Mouse (Mus musculus) layer of hippocampus, postnatal 25 days (tissue): ENCODE results near the gene Sclt1. TPM values are rescaled to one million over a fixed set of nuclear protein-coding genes. Genes with fewer than 3 reads are reported as not detected.
"Not testable (repeated sequence)": the region's sequence is repeated elsewhere in the genome, so short reads cannot be mapped to it uniquely, and the experiment has no call there.

Source experiments
- DNase-seq, 2 experiments: peaks; one replicate each; pipeline ENCODE4 v3.0.0; 2022; ENCODE audit warnings: mixed read lengths in 2 of 2, low spot score in 1 of 2; ENCODE audit errors: extremely low spot score in 1 of 2
- total RNA-seq, 2 experiments: library from RNA; stranded (reverse); gene quantifications; 2 replicates each; pipeline ENCODE4 v1.2.3; 2021

Sclt1 gene
- total RNA-seq, result 10 to 100 TPM; 11.8 to 18.6 TPM

DNA sequence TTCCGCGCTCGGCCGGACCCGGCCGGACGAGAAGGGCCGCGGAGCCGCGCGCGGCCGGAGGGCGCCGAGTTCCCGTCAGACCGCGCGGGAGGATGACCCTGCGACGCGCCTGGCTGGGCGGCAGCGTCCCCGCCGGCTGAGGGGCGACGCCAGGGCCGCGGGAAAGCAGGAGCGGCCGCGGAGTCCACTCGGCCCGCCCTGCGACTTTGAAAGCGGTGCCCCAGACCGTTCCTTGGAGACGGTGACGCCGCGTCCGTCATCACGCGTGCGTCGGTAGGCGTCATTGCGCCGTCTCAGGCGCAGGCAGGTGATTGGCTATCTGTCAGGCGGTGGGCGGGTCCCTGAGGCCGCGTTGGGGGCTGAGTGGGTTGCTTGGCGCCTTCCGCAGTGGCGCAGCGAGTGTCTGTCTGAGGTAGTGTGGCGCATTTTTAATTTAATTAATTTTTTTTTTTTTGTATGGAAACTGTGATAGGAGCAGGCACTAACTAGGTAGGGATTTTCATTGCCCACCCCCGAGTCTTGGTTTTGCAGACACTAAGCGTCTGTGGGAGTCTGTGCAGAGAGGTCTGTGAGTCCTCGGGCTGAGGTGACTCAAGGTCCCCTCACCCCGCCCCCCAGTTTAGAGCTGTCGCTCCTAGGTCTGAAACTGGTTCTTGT, at the start of gene Sclt1, which contains the start of gene D3Ertd751e:
Gene Sclt1 (minus strand): TSS at position 237 of the 657 bp plus-strand sequence.
Gene D3Ertd751e (plus strand): TSS at position 334 of the 657 bp plus-strand sequence.
- DNase-seq, result peak; percentile 89 to 93

DNA sequence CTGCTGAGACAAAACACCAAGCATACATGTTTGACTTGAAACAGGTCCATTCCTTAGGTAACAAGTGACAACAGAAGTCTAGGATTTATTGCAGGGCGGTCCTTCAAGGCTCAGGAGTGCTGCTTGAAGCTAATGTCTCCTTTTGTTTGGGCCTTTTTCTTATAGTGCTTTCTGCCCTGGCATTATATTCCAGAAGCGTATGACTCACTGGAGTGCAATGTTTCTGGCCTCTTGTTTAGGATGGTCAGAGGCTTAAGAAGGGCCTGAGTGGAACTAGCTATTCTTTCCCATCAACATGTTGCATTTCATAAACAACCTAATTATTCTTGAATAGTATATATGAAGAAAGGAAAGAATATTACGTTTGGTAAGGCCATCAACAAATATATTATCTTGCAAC, 19.8 kb upstream of the Sclt1 start:
- DNase-seq, result no peak

DNA sequence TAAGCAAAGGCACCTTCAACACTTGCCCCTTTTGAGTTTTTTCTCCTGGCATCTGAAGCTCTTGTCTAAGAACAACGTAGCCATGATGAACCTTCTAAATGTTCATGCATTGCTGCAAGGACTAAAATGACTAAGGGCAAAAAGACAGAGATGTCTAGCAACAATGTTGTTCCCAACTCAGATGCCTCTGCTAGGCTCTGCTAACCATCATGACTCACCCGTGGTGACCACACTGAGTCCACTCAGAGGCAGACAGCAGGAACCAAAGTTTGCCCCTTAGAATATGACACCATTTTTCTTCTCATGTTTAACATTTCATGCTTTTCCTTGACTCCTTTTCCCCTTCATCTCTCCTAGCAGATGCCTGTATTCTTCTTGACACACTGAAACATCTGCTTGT, 12.2 kb upstream of the Sclt1 start:
- DNase-seq, result no peak

DNA sequence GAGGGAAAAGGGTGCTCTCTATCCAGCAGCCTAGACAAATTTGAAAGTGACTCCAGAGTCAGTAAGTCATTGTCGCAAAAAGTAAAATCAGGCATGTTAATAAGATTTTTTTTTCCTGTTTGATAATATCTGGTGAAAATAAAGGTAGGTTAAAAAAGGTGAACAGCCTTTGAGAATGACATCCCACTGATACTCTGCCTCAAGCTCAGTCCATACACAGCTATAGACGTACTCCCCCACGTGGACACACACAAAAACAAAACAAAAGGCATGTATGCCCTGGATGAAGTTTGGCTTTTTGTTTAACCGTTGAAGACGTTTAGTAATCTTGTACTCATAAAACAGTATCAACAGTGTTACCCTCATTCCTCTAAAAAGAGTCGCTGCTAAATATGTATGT, 1.1 kb upstream of the Sclt1 start:
- no peak for DNase-seq

DNA sequence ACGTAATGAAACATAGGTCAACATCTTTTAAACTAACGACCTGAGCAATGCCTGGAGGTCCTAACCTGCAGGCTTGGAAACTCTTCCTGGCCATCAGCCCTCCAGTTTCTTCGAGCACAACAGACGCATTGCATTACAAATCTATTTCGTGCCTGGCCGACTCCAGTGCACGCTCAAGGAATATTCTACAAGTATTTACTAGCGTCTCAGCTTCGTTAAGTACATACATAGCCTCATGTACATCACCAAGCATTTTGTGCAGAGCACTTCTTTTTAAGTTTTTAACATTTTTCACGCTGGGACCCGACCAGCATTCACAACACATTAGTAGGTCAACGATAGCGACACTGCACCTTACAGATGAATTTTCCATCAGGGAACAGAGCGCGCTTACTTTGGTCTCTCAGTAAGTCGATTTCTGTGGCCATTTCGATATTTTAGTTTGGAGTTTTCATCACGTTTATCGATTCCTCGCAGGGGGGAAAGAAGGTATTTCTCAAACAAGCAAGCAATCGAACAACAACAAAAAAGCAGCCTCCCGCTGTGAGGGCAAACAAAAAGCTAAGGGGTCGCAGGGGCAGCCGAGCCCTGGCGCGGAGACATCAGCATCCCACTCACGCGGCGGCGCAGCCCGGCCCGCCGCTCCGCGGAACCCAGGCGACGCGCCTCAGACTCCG, 575 bp downstream of the Sclt1 start:
- peak; percentile 6 to 10 for DNase-seq

DNA sequence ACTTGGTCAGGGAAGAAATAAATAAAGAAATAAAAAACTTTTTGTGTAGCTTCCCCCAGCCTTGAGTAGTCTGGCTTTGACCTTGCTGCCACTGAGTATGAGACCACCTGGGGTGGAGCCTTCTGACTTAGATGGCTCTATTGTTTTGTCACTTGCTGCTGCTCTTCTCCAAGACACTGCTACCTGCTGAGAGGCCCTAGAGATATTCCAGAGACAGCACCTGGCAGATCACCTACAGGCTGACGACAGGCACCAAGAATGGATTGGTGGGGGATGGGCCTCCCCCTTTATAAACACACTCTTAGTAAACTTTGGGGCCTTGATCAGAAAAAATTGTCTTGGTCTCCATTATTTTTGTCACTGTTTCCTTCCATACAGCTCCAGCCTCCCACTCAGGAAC, 46.6 kb downstream of the Sclt1 start:
- no peak for DNase-seq

DNA sequence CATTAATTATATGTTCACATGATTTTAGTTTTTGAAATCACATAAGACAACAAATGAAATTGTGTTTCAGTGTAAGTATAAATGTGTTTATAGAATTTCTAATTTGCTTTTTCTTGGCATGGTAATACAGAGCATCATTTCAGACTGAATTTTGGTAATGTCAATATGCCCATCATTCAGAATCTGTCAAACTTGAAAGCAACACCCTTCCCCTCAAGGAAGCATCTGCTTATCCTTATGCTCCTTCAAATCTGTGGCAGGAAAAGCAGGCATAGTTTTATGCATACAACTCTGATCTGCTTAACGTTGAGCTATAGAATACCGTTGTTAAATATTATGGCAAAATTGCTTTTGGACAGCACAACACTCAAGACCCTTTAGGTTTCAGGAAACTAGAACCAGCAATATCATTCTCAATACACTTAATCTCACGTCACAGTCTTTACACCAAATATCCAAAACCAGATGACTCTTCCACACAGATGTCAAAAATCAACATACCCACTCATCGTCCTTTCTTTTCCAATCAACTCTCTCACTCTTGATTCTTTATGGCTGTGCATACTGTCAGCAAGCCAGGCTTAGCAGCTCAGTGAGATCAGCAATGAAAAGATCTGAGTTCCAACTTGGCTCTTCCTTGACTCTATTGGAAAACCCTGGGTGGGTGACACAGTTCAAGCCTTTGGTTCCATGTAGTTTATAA, 49.7 kb downstream of the Sclt1 start:
- DNase-seq, result no peak

DNA sequence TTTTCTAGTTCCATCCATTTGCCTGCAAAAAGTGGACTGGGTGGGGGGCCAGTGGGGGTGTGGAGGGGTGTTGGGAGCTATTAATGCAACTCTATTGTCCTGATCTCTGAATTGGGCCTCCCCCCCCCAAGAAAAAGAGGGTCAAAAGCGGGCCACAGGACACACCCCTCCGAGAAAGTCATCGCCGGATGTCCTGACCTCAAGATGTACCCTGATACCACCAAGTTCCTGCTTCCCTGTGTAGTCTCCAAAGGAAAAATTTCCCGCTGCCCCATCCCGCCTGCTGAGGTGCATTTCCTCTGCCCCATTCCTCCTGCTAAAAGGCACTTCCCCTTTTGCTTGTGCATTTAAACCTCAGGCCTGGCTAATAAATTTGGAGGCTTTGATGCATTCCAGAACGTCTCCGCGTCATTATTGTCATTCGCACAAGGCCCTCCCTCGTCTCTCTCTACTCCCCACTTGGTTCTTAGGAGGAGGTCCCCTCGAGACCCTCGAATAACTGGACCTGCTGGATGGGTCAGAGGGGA, 52.1 kb downstream of the Sclt1 start:
- DNase-seq, result not testable (repeated sequence)

DNA sequence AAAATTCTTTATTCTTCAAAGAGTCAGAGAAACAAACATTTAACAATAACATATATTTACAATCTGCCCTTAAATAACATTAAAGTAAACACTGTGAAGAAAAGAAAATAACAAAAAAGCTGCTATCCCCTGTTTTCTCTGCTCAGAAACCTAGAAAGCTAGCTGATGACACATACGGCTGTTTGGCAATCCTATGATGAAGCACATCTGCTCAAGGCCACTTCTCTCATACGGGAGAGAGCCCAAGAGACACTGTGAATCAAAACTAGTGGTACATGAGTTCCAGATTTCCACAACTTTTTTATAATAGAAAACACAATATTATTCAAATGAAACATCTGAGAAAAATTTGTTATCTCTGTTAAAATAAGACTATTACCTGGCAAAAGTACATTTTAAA, 55.9 kb downstream of the Sclt1 start:
- no peak for DNase-seq

DNA sequence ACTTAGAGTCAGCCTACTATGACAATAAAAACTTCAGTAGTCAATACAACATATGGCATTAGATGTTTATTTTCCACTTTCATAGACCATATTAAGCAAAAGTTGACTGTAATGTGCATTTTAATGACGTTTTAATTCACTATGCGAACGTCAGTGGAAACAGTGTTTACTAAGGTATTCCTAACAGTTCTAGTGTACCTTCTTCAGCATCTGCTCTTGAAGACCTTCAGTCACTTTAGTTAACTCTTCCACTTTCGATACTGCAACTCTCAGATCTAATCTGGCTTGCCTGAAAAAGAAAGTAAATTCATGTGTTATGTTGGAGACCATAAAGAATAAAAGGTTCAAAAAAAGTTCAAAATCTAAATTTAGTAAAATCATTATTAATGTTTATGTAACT, 60.2 kb downstream of the Sclt1 start:
- DNase-seq, result no peak

DNA sequence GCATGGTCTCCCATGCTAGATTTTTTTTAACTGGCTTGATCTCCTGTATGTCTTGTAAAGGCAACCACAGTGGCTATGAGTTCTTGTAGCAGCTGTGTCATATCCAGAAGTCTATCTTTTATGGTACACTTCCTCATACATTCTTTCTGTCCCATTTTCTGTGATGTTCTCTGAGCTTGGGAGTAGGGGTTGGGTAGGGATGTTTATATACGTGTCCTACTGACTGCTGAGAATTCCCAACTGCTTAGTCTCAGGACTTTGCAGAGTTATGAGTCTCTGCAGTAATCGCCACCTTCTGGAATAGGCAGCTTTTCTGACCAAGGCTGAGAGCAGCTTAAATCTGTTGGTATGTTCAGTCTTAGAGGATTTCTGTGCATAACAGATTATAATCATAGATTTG, 65.7 kb downstream of the Sclt1 start:
- no peak for DNase-seq

DNA sequence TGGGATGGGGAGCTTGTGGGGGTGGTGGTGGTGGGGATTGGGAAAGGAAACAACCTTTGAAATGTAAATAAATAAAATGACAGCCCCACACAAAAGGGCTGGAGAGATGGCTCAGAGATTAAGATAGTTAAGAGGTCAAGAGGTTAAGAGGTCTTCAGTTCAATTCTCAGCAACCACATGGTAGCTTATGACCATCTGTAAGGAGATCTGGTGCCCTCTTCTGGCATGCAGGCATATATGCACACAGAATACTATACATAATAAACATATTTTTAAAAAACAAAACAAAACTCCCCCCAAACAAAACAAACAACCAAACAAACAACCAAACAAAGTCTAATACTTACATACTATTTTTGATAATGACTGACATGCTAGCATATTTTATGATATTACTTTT, 67.5 kb downstream of the Sclt1 start:
- no peak for DNase-seq

DNA sequence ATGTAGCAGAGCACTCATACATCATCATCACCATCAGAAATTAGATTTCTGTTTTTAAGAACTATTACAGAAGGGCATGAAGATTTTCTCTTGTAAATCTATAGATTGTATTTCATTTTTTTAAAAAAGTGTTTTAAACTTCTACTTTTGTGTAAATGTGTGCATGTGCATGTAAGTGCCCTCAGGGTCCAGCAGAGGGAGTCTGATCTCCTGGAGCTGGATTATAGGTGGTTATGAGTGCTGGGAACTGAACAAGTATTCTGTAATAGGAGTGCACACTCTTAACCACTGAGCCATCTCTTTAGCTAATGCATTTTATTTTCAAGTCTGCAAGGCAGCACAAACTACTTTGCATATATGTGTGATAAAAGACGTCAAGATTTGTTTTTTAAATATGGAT, 86.7 kb downstream of the Sclt1 start:
- no peak for DNase-seq

DNA sequence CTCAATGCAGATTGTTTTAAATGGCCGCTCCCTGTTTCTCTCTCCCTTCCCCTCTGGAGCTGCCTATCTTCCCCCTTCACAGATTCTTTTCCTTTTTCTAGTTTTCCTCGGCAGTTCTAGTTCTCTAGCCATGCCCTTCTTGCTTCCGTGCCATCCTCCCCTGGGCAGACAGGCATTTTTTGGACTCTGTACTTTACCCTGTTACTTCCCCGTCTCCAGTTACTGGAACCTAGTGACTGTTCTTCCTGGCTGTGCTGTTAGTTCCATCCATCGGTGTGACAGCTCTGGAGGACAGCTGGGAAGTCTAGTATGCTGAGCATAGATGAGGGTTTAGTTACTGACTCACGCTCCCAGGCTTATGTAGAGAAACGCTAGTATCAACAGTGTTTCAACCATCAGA, 121.3 kb downstream of the Sclt1 start:
- DNase-seq, result no peak

DNA sequence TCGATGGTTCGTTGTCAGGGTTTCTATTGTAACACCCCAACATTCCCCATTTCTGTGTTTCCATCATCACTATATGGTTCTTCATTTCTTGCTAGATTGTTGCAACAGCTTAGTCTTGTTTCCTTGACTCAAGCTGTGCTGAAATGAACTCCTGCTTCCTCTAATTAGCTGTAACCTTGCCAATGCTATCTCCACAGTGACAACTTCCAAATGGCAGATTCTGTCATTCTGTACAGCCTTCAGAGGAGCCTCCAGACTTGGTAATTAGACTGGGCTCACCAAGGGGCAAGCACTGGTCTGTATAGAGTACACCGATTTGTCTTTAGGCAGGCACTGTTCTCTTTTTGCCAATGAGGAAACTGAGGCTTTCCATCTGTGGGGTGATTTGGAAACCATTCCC, 123.8 kb downstream of the Sclt1 start:
- DNase-seq, result no peak

DNA sequence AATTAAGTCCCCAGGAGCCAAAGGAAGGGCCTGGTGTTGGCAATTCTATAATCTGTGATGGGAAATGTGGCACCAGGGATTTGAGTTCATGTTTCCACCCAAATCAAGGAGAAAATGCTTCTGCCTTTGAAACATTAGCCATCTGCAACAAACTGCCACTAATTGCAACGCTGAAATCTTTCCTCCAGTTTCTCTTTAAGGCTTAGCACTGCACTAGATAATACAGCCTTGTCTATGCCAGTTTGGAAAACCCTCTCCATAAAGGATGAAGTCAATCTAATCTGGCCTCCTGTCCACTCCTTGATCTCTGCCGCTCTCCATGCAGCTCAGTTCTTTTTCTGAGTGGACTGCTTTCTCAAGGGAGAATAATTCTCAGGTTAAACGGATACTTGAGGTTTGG, 124.3 kb downstream of the Sclt1 start:
- DNase-seq, result no peak

DNA sequence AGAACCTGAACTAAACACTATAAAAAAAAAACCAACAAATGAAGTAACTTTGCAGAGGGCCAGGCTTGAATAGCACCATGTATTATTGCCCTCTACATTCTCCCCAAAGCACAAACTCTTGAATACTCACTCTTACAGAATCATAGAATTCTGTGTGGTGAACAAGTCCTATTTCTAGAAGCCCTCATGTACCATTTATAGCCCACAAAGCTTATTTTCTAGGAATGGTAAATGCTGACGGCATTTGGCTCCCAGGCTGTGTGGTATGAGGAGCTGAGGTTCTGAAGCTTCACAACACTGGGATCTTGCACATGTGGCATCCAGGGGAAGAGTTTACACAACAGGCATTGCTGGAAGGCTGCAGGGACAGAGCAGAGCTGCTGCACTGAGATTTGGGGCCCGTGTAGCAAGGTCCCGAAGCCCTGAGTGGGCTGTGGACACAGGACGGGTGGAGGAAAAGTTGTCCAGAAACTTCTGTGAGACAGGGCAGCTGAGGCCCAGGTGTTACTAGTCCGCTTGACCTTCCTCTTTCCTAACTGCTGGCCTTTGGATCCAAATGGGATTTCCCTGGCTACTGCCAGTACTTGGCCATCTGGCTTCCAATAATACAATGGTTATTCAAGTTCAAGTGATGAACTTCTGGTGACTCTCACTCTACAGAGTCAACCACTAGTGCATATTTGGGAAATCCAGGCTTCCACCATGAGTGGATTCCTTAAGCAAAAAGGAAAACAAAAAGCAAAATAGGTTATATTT, 127.9 kb downstream of the Sclt1 start:
- no peak for DNase-seq

DNA sequence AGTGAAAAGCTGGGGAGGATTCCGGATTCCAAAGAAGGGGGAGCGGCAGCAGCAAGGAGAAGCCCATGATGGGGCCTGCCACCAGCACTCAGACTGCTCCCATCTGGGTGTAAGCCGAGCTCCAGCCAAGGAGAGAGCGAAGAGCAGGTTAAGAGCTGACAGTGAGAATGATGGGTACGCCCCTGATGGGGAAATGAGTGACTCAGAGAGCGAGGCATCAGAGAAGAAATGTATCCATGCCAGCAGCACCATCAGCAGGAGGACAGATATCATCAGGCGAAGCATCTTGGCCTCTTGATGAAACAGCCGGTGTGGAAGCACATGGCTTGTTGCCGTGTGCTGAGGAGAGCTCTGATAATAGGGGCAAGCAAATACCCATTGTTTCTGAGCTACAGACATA, 128.6 kb downstream of the Sclt1 start:
- DNase-seq, result no peak

DNA sequence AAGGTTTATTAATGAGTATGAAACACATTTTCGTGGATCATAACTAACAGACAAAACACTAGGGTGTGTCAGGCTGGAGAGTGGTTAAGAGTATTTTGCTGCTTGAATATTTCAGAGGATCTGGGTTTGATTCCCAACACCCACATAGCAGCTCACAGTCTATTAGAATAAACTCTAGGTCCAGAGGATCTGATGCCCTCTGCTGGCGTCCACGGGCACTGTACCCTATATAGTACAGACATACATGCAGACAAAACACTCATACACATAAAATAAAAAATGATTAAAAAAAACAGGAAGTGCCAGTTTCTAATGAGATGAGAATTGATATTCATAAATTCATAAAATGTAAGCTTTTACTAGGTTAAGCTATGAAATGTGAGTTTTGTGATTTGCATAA, 130.1 kb downstream of the Sclt1 start:
- no peak for DNase-seq

DNA sequence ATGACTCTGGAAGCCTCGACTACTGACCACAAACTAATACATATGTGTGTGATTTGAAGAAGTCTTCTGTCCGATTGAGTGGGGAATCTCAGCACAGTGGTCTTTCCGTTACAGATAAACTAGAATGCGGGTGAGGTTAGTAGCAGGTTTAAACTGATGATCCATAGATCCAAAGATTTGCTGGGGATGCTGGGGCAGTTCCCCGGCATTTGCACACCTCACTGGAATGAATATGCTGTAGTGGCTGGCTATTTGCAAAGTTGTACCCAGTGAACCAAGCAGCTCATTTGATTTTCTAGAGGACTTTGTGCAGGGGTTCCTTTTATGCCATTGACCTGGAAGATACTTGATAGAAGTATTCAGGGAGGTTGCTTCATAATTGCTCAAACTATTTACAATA, 133.2 kb downstream of the Sclt1 start:
- no peak for DNase-seq

DNA sequence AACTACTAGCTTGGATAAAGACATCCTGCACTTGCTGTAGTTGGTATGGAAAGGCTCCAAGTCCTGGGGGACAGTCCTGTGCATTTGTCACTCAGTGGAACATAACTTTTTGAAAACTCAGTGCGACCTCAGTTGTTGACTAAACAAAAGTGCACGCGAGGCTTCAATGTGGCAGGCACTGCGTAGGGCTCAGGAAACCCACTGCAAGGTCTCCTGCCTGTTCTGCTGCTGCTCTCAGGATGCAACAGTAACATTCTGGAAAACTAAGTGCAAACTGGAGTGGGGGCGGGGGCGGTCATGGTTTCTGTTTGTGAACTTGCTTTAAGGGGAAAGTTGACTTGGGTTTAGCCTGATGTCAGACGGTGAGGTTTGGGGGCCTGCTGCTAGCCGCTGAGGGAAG, 134.8 kb downstream of the Sclt1 start:
- no peak for DNase-seq
